Comparison of ENCODE assay signal across 23 mouse cellular contexts in genomic region chr2:77838688-77839087, GRCm38 (mm10). TPM values are rescaled to one million over a fixed set of nuclear protein-coding genes. Genes with fewer than 3 reads are reported as not detected.
DNase-seq lines count a peak whose midpoint lies in the region; ATAC-seq and TF ChIP-seq lines count a peak whose summit lies in the region.
"Had no signal": no experiment of that assay in that cellular context is flagged by ENCODE, and none has a peak within 500 bp of the region (broad histone marks: within the 10 kb centered on the region; RNA-seq: fewer than 3 reads in every experiment).

No protein-coding gene starts in this region.

- DNase-seq in liver, adult 2 months (ENCODE audit: extremely low read depth, low read depth, low spot score) = peak; percentile 74
- DNase-seq in liver, postnatal 0 days = no peak
- peak; percentile 24 for DNase-seq in adipocyte (ENCODE audit: low spot score)
- peak; percentile 96 for DNase-seq in fat pad, adult 2 months (ENCODE audit: extremely low read depth, low read depth, low spot score)
- no peak for DNase-seq in gastrocnemius, adult 2 months
- DNase-seq in spleen, adult 18-20 months = no peak
- DNase-seq: adrenal gland, adult 2 months; adrenal gland, adult 8-10 months; adrenal gland, postnatal 10 days; adrenal gland, postnatal 14 days; adrenal gland, postnatal 25 days; adrenal gland, postnatal 36 days; B cell, adult 2 months; cerebellum, adult 11 months; cerebellum, adult 11-12 months; cerebellum, adult 18-20 months; cerebellum, adult 2 months had no signal

- H3K27ac ChIP-seq in liver, adult 2 months (replicated peaks; ENCODE audit: insufficient read depth, low read depth, low read length) = no peak overlapping the region
- H3K27ac ChIP-seq in liver, postnatal 0 days (ENCODE audit: low read depth) = no peak overlapping the region
- no peak overlapping the region for H3K27ac ChIP-seq in gastrocnemius, adult 2 months

- no peak for TF ChIP-seq CTCF in liver, adult 2 months (IDR thresholded peaks at IDR 0.05; ENCODE audit: low read depth, low read length)
- no peak for TF ChIP-seq CTCF in liver, postnatal 0 days (IDR thresholded peaks at IDR 0.05; ENCODE audit: low read depth)
- no peak for TF ChIP-seq CTCF in gastrocnemius, adult 2 months (IDR thresholded peaks at IDR 0.05)

- H3K4me3 ChIP-seq in liver, adult 2 months (ENCODE audit: insufficient read depth, low read depth, low read length) = no peak overlapping the region
- no peak overlapping the region for H3K4me3 ChIP-seq in liver, postnatal 0 days (ENCODE audit: low read depth, low read length)
- H3K4me3 ChIP-seq in gastrocnemius, adult 2 months = no peak overlapping the region

- intact Hi-C loops in gastrocnemius, adult 2 months (cut with DNase I) = no loop called here

- no peak overlapping the region for H3K4me2 ChIP-seq in liver, postnatal 0 days (ENCODE audit: low read depth, low read length)

- no peak for TF ChIP-seq POLR2A in liver, adult 2 months (IDR thresholded peaks at IDR 0.05; ENCODE audit: extremely low read depth, insufficient read depth, low read length)

- no peaks in the 10 kb centered on the region for H3K4me1 ChIP-seq in liver, adult 2 months (ENCODE audit: control insufficient read depth, insufficient read depth, low read length)
- no peaks in the 10 kb centered on the region for H3K4me1 ChIP-seq in liver, postnatal 0 days (ENCODE audit: insufficient read depth)

- TF ChIP-seq EP300 in liver, postnatal 0 days (IDR thresholded peaks at IDR 0.05; ENCODE audit: low read depth) = no peak

- no peaks in the 10 kb centered on the region; the same call in 1 of the 2 replicates for H3K27me3 ChIP-seq in liver, adult 2 months (ENCODE audit: control insufficient read depth, insufficient read depth, low read length)
- no peaks in the 10 kb centered on the region for H3K27me3 ChIP-seq in liver, postnatal 0 days (ENCODE audit: insufficient read depth, low read length)
- H3K27me3 ChIP-seq: CH12.LX had no signal

- no peaks in the 10 kb centered on the region for H3K9me3 ChIP-seq in liver, postnatal 0 days (ENCODE audit: low read length)

- no peak overlapping the region for H3K9ac ChIP-seq in liver, adult 2 months (ENCODE audit: low read depth, low read length)
- no peak overlapping the region for H3K9ac ChIP-seq in liver, postnatal 0 days (replicated peaks)

- H3K79me2 ChIP-seq in liver, adult 2 months (ENCODE audit: control insufficient read depth, insufficient read depth, low read length) = no peaks in the 10 kb centered on the region

- WGBS in liver, adult 2 months = 76% methylated on average over 1 of the region's 1 CpGs
- WGBS in liver, postnatal 0 days (ENCODE audit: insufficient replicate concordance) = 61% methylated on average over 1 of the region's 1 CpGs

- no peaks in the 10 kb centered on the region for H3K36me3 ChIP-seq in liver, adult 2 months (ENCODE audit: control insufficient read depth, insufficient read depth, low read length)
- no peaks in the 10 kb centered on the region for H3K36me3 ChIP-seq in liver, postnatal 0 days (replicated peaks; ENCODE audit: insufficient read depth, low read length)
- H3K36me3 ChIP-seq: G1E had no signal

- ATAC-seq in liver, postnatal 0 days = no peak
- ATAC-seq: activated CD4-positive, CD25-positive, alpha-beta regulatory T cell, adult 4 months; CD4-positive, CD25-positive, alpha-beta regulatory T cell, adult 4 months; Patski had no signal

RNA-seq across cellular contexts. Expression of gene Zfp385b, which starts 19.2 kb away (rescaled TPM):
- total RNA-seq in liver, adult 2 months (2014; rRNA removed) = 36.5 and 42.8 TPM in 2 replicates
- polyA plus RNA-seq in liver, adult 2 months (2012; rRNA removed) = 10.2 and 11.6 TPM in 2 replicates
- polyA plus RNA-seq in liver, postnatal 0 days (2015; fragmentation: Nextera tagmentation; extraction: Ambion mirVana) = 4.8 and 6.8 TPM in 2 replicates
- total RNA-seq in gastrocnemius, adult 2 months (2021) = 1 to 10 TPM; 2.5 to 8.4 TPM
- total RNA-seq: CH12.LX, MEL had no signal
- polyA plus RNA-seq: G1E had no signal

Comparison
In these comparisons a context has a peak if more than half of its experiments do, and no peak if none do; other contexts are left out.
1. DNase-seq: peak in liver, adult 2 months (single experiment), adipocyte (single experiment) and fat pad, adult 2 months (single experiment); none in liver, postnatal 0 days (single experiment), gastrocnemius, adult 2 months (single experiment) and spleen, adult 18-20 months (0 of 2).